Mouse (Mus musculus): ENCODE measurements at regions not wholly inside any gene's neighbourhood (a gene's known extent, or its start where the extent isn't known, plus 50 kb on each side); places are given as distances from the start of the nearest gene placed in this dataset.

- TF ChIP-seq POLR2A (IDR thresholded peaks at IDR 0.05; ENCODE audit: control insufficient read depth, extremely low read depth, insufficient read depth, low read length, poor library complexity) (no peak), CTCF (IDR thresholded peaks at IDR 0.05; ENCODE audit: borderline replicate concordance, control insufficient read depth, extremely low read depth, insufficient read depth, low read length, poor library complexity) (no peak)
These were observed 58.6 kb upstream of the Cldn5 start for GRCm38 (mm10) chr16:18718040-18718439.
